Mouse (Mus musculus): ENCODE data around the gene Arf3. TPM values are rescaled to one million over a fixed set of nuclear protein-coding genes. Genes with fewer than 3 reads are reported as not detected.

Gene Arf3
- total and polyA plus RNA-seq, 2 experiments: 10.5 to 43.0 TPM

GRCm38 (mm10) chr15:98792233-98793020 is 29.4 kb upstream of the Arf3 start:
- peaks cover 37% of the 10 kb centered on the region for H3K27me3 ChIP-seq (ENCODE audit: control insufficient read depth, insufficient read depth, low read length)
- no peak for DNase-seq (ENCODE audit: extremely low read depth, low read depth, low spot score)
- no peak overlapping the region for H3K9ac ChIP-seq (ENCODE audit: low read depth, low read length)
- TF ChIP-seq CTCF (IDR thresholded peaks at IDR 0.05; ENCODE audit: low read depth, low read length) (no peak), POLR2A (IDR thresholded peaks at IDR 0.05; ENCODE audit: extremely low read depth, insufficient read depth, low read length) (no peak)
- no peaks in the 10 kb centered on the region for H3K79me2 ChIP-seq (ENCODE audit: control insufficient read depth, insufficient read depth, low read length)
- H3K4me1 ChIP-seq (ENCODE audit: control insufficient read depth, insufficient read depth, low read length): peaks cover 4% of the 10 kb centered on the region
- 4% methylated on average over 75 of the region's 75 CpGs for WGBS
- H3K27ac ChIP-seq (replicated peaks; ENCODE audit: insufficient read depth, low read depth, low read length): no peak overlapping the region
- H3K4me3 ChIP-seq (ENCODE audit: insufficient read depth, low read depth, low read length): no peak overlapping the region
- H3K36me3 ChIP-seq (ENCODE audit: control insufficient read depth, insufficient read depth, low read length): no peaks in the 10 kb centered on the region

- DNase-seq (ENCODE audit: extremely low read depth, low read depth, low spot score): no peak
- Histone ChIP-seq H3K9ac (ENCODE audit: low read depth, low read length) (no peak overlapping the region), H3K79me2 (ENCODE audit: control insufficient read depth, insufficient read depth, low read length) (no peaks in the 10 kb centered on the region), H3K4me3 (ENCODE audit: insufficient read depth, low read depth, low read length) (no peak overlapping the region), H3K27ac (replicated peaks; ENCODE audit: insufficient read depth, low read depth, low read length) (no peak overlapping the region), H3K36me3 (ENCODE audit: control insufficient read depth, insufficient read depth, low read length) (no peaks in the 10 kb centered on the region), H3K4me1 (ENCODE audit: control insufficient read depth, insufficient read depth, low read length) (peaks cover 4% of the 10 kb centered on the region), H3K27me3 (ENCODE audit: control insufficient read depth, insufficient read depth, low read length) (peaks cover 37% of the 10 kb centered on the region)
- 2% methylated on average over 23 of the region's 23 CpGs for WGBS
- TF ChIP-seq CTCF (IDR thresholded peaks at IDR 0.05; ENCODE audit: low read depth, low read length): no peak
- TF ChIP-seq POLR2A (IDR thresholded peaks at IDR 0.05; ENCODE audit: extremely low read depth, insufficient read depth, low read length): no peak
Observed at GRCm38 (mm10) chr15:98791771-98792170, 28.8 kb upstream of the Arf3 start.

GRCm38 (mm10) chr15:98791221-98791620 is 28.2 kb upstream of the Arf3 start:
- no peak overlapping the region for H3K4me3 ChIP-seq (ENCODE audit: insufficient read depth, low read depth, low read length)
- 2% methylated on average over 12 of the region's 12 CpGs for WGBS
- DNase-seq (ENCODE audit: extremely low read depth, low read depth, low spot score): no peak

GRCm38 (mm10) chr15:98790761-98791160 is 27.7 kb upstream of the Arf3 start:
- no peak overlapping the region for H3K4me3 ChIP-seq (ENCODE audit: insufficient read depth, low read depth, low read length)
- H3K4me1 ChIP-seq (ENCODE audit: control insufficient read depth, insufficient read depth, low read length): peaks cover 4% of the 10 kb centered on the region
- 2% methylated on average over 23 of the region's 23 CpGs for WGBS
- no peak for TF ChIP-seq CTCF (IDR thresholded peaks at IDR 0.05; ENCODE audit: low read depth, low read length)
- TF ChIP-seq POLR2A (IDR thresholded peaks at IDR 0.05; ENCODE audit: extremely low read depth, insufficient read depth, low read length): no peak
- no peak for DNase-seq (ENCODE audit: extremely low read depth, low read depth, low spot score)
- H3K9ac ChIP-seq (ENCODE audit: low read depth, low read length): no peak overlapping the region
- H3K27me3 ChIP-seq (ENCODE audit: control insufficient read depth, insufficient read depth, low read length): peaks cover 30% of the 10 kb centered on the region
- no peaks in the 10 kb centered on the region for H3K79me2 ChIP-seq (ENCODE audit: control insufficient read depth, insufficient read depth, low read length)
- no peaks in the 10 kb centered on the region for H3K36me3 ChIP-seq (ENCODE audit: control insufficient read depth, insufficient read depth, low read length)
- no peak overlapping the region for H3K27ac ChIP-seq (replicated peaks; ENCODE audit: insufficient read depth, low read depth, low read length)

More at GRCm38 (mm10) chr15:98791221-98791620, 28.2 kb upstream of the Arf3 start:
- Histone ChIP-seq H3K9ac (ENCODE audit: low read depth, low read length) (no peak overlapping the region), H3K79me2 (ENCODE audit: control insufficient read depth, insufficient read depth, low read length) (no peaks in the 10 kb centered on the region), H3K4me1 (ENCODE audit: control insufficient read depth, insufficient read depth, low read length) (peaks cover 4% of the 10 kb centered on the region), H3K27me3 (ENCODE audit: control insufficient read depth, insufficient read depth, low read length) (peaks cover 35% of the 10 kb centered on the region), H3K36me3 (ENCODE audit: control insufficient read depth, insufficient read depth, low read length) (no peaks in the 10 kb centered on the region), H3K27ac (replicated peaks; ENCODE audit: insufficient read depth, low read depth, low read length) (no peak overlapping the region)
- TF ChIP-seq CTCF (IDR thresholded peaks at IDR 0.05; ENCODE audit: low read depth, low read length): no peak
- no peak for TF ChIP-seq POLR2A (IDR thresholded peaks at IDR 0.05; ENCODE audit: extremely low read depth, insufficient read depth, low read length)

GRCm38 (mm10) chr15:98789661-98790535 is 26.9 kb upstream of the Arf3 start, which contains the start of gene Wnt1:
TSS of gene Wnt1 (plus strand) at chr15:98789857.
- WGBS: 6% methylated on average over 51 of the region's 51 CpGs
- Histone ChIP-seq H3K4me1 (ENCODE audit: control insufficient read depth, insufficient read depth, low read length) (peaks cover 4% of the 10 kb centered on the region), H3K4me3 (ENCODE audit: insufficient read depth, low read depth, low read length) (no peak within 1 kb of the TSS), H3K27me3 (ENCODE audit: control insufficient read depth, insufficient read depth, low read length) (peaks cover 30% of the 10 kb centered on the region), H3K27ac (replicated peaks; ENCODE audit: insufficient read depth, low read depth, low read length) (no peak within 1 kb of the TSS), H3K79me2 (ENCODE audit: control insufficient read depth, insufficient read depth, low read length) (no peaks in the 10 kb centered on the region), H3K9ac (ENCODE audit: low read depth, low read length) (no peak within 1 kb of the TSS), H3K36me3 (ENCODE audit: control insufficient read depth, insufficient read depth, low read length) (no peaks in the 10 kb centered on the region)
- TF ChIP-seq CTCF (IDR thresholded peaks at IDR 0.05; ENCODE audit: low read depth, low read length) (peak; percentile 70; the same call in 1 of the 2 replicates), POLR2A (IDR thresholded peaks at IDR 0.05; ENCODE audit: extremely low read depth, insufficient read depth, low read length) (no peak)
- no peak for DNase-seq (ENCODE audit: extremely low read depth, low read depth, low spot score)

Measured in liver, adult 2 months (tissue).